Mouse (Mus musculus): Measurements from ENCODE around the gene Pdzd8. TPM values are rescaled to one million over a fixed set of nuclear protein-coding genes. Genes with fewer than 3 reads are reported as not detected.

Gene Pdzd8
- total and polyA plus RNA-seq, 2 experiments from 2014 or later: 10.8 to 42.6 TPM

DNA sequence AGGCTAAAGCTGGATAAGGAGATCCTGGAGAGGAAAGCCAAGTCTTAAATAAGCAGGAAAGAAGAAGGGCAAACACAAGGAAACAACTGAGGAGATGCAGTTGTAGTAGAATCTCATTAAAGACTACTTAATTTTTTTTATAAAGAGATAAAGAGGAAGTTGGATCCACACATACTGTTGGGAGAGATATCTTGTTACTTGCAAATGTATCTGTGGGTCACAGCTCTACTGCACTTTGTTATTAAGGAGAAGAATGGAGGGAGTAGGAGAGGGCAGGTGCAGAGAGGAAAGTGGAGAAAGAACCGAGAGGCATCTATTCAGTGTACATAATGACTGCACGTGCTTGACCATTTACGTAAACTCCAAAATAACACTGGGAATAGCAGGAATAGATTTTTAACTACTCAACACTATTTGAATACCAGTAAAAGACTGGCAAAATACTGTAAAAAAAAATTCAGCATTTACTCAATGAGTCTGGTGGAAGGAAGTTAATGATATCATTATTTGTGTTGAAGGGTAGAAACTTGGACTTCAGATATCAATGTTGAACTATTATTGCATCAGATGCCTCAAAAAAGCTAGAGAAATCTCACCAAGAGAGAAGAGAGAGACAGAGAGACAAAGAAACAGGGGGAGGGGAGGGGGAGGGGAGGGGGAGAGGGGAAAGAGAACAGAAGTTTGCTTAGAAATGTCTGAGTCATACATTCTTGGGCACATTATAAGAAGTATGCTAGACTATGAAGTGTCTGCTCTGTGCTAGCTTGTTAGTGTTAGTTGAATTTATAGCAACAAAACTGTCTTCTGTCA lies 7.5 kb downstream of the Pdzd8 start:
- 77% methylated on average over 3 of the region's 3 CpGs for WGBS
- Histone ChIP-seq H3K9me3 (ENCODE audit: low read length) (no peaks in the 10 kb centered on the region), H3K4me2 (ENCODE audit: low read depth, low read length) (no peak overlapping the region), H3K9ac (replicated peaks; ENCODE audit: low read length) (no peak overlapping the region), H3K4me1 (ENCODE audit: insufficient read depth, low read length) (peaks cover 2% of the 10 kb centered on the region; the same call in 1 of the 2 replicates), H3K27ac (no peak overlapping the region), H3K27me3 (ENCODE audit: insufficient read depth, low read length) (no peaks in the 10 kb centered on the region), H3K4me3 (ENCODE audit: low read length) (no peak overlapping the region), H3K36me3 (ENCODE audit: insufficient read depth, low read length) (no peaks in the 10 kb centered on the region)
- DNase-seq (ENCODE audit: low spot score) (no peak), ATAC-seq (no peak)
- TF ChIP-seq CTCF (IDR thresholded peaks at IDR 0.05; ENCODE audit: low read depth): no peak

DNA sequence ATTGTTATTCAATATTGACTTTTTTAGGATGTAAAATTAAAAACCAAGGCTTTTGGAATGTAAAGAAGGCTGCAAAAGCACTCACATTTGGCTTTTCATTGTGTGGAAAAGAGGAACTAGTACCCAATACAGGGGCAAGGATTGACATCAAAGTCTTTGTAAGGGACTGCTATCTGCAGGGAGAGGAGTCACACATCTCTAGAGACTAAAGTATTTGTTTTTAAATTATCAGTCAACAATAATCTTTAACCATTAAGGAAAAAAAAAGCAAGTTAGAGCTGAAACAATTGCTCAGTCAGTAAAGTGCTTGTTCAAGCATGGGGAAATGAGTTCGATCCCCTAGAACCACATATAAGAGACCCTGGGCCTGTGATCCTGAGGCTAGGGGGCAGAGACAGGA lies 8.9 kb downstream of the Pdzd8 start:
- Histone ChIP-seq H3K4me1 (ENCODE audit: insufficient read depth, low read length) (no peaks in the 10 kb centered on the region), H3K27me3 (ENCODE audit: insufficient read depth, low read length) (no peaks in the 10 kb centered on the region), H3K9me3 (ENCODE audit: low read length) (no peaks in the 10 kb centered on the region), H3K9ac (replicated peaks; ENCODE audit: low read length) (no peak overlapping the region), H3K4me3 (ENCODE audit: low read length) (no peak overlapping the region), H3K27ac (no peak overlapping the region), H3K36me3 (ENCODE audit: insufficient read depth, low read length) (no peaks in the 10 kb centered on the region), H3K4me2 (ENCODE audit: low read depth, low read length) (no peak overlapping the region)
- 100% methylated on average over 1 of the region's 1 CpGs for WGBS
- ATAC-seq (no peak), DNase-seq (ENCODE audit: low spot score) (no peak)
- TF ChIP-seq CTCF (IDR thresholded peaks at IDR 0.05; ENCODE audit: low read depth): no peak

DNA sequence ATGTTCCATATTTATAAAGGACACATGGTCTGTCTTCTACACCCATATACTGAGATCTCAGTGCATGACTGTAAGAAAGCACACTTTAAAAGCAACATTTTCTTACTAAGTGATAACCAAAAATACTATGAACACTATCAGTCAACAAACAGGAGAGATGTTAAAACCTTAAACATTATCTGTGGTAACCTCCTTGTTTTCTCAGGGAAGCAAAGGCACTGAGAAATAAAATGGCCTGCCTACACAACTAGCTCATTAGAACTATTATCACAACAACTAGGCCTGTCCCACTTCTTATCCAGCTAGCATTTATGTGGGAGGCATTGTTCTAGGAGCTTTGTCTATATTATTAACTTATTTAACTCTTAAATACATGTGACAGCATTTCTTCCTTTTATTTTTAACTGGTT lies 14.8 kb downstream of the Pdzd8 start:
- Histone ChIP-seq H3K9me3 (ENCODE audit: low read length) (no peaks in the 10 kb centered on the region), H3K9ac (replicated peaks; ENCODE audit: low read length) (no peak overlapping the region), H3K36me3 (ENCODE audit: insufficient read depth, low read length) (no peaks in the 10 kb centered on the region), H3K4me1 (ENCODE audit: insufficient read depth, low read length) (no peaks in the 10 kb centered on the region), H3K27me3 (ENCODE audit: insufficient read depth, low read length) (no peaks in the 10 kb centered on the region), H3K4me2 (ENCODE audit: low read depth, low read length) (no peak overlapping the region), H3K4me3 (ENCODE audit: low read length) (no peak overlapping the region), H3K27ac (no peak overlapping the region)
- ATAC-seq: no peak
- no peak for TF ChIP-seq CTCF (IDR thresholded peaks at IDR 0.05; ENCODE audit: low read depth)
- DNase-seq (ENCODE audit: low spot score): no peak

DNA sequence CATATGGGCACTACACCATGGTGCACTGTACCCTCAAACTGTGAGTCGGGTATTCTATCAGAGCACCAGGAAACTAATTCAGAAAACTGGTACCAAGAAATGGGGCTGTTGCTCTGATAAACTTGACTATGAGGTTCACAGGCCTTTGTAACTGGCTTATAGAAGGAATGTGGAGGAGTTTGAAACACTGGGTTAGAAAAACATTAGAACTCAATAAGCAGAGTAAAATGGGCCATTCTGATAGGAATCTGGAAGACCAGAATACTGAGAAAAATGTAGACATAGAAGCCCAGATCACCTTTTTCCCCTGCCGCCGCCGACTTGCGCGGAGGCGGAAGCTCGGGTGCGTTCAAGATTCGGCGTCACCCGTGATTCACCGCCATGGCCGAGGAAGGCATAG lies 23.6 kb downstream of the Pdzd8 start, which contains the start of gene Rps12-ps3:
Rps12-ps3 (plus strand) TSS at position 301 of the 400 bp plus-strand sequence.
- H3K9ac ChIP-seq (replicated peaks; ENCODE audit: low read length): no peak within 1 kb of the TSS
- TF ChIP-seq CTCF (IDR thresholded peaks at IDR 0.05; ENCODE audit: low read depth): no peak
- H3K36me3 ChIP-seq (ENCODE audit: insufficient read depth, low read length): 0 out of 2 replicates have a peak, but pooled peaks cover 7% of the 10 kb centered on the region
- ATAC-seq (no peak), DNase-seq (ENCODE audit: low spot score) (no peak)
- no peak within 1 kb of the TSS for H3K27ac ChIP-seq
- H3K27me3 ChIP-seq (ENCODE audit: insufficient read depth, low read length): no peaks in the 10 kb centered on the region
- H3K4me2 ChIP-seq (ENCODE audit: low read depth, low read length): no peak within 1 kb of the TSS
- H3K4me3 ChIP-seq (ENCODE audit: low read length): no peak within 1 kb of the TSS
- H3K4me1 ChIP-seq (ENCODE audit: insufficient read depth, low read length): no peaks in the 10 kb centered on the region
- H3K9me3 ChIP-seq (ENCODE audit: low read length): no peaks in the 10 kb centered on the region
- 97% methylated on average over 12 of the region's 14 CpGs for WGBS

DNA sequence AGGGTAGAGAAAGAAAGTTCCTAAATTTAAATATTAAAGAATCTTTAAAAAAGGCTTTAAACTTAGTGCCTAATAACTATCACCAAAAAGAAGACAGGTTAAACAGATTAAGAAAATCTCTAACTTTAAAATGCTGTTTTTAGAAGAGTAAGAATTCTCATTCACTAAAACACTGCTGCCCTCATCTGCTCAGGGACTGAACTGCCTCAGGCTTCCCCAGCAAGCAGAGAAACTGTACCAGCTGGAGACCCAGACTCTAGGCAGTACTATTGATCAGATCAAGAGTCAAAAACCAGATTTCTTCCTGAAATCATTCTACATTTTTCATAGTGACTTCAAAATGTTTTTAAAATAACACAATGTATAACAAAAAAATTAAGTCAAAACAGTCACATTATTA lies 29.0 kb downstream of the Pdzd8 start:
- peaks cover 4% of the 10 kb centered on the region; the same call in 1 of the 2 replicates for H3K36me3 ChIP-seq (ENCODE audit: insufficient read depth, low read length)
- ATAC-seq: no peak
- no peaks in the 10 kb centered on the region for H3K4me1 ChIP-seq (ENCODE audit: insufficient read depth, low read length)

DNA sequence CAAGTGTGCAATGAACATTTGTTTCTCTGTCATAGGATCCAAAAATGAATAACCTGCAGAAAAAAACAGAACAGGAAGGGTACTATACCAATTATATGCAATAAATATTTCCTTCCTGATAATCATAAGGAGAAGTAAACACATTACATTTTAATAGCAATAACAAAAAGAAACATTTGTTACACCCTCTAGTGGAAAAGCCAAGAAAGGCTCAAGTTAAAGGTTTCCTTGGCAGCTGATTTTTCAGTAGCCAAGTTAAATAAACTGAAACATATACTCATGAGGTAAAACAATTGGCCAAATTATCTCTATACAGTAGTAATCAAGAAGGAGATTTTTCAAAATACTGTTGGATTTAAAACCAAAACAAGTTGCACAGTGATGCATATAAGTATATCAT lies 30.3 kb downstream of the Pdzd8 start:
- H3K36me3 ChIP-seq (ENCODE audit: insufficient read depth, low read length): peaks cover 5% of the 10 kb centered on the region; the same call in 1 of the 2 replicates
- no peak for ATAC-seq
- H3K9me3 ChIP-seq (ENCODE audit: low read length): no peaks in the 10 kb centered on the region
- no peak overlapping the region for H3K27ac ChIP-seq
- no peak overlapping the region for H3K4me2 ChIP-seq (ENCODE audit: low read depth, low read length)
- H3K9ac ChIP-seq (replicated peaks; ENCODE audit: low read length): no peak overlapping the region
- no peak for DNase-seq (ENCODE audit: low spot score)
- no peaks in the 10 kb centered on the region for H3K27me3 ChIP-seq (ENCODE audit: insufficient read depth, low read length)
- TF ChIP-seq CTCF (IDR thresholded peaks at IDR 0.05; ENCODE audit: low read depth): peak; percentile 44; the same call in 1 of the 2 replicates
- H3K4me1 ChIP-seq (ENCODE audit: insufficient read depth, low read length): no peaks in the 10 kb centered on the region
- no peak overlapping the region for H3K4me3 ChIP-seq (ENCODE audit: low read length)

More for the DNA sequence above, 29.0 kb downstream of the Pdzd8 start:
- TF ChIP-seq CTCF (IDR thresholded peaks at IDR 0.05; ENCODE audit: low read depth): peak; percentile 69
- no peak overlapping the region for H3K27ac ChIP-seq
- no peak overlapping the region for H3K9ac ChIP-seq (replicated peaks; ENCODE audit: low read length)
- no peaks in the 10 kb centered on the region for H3K27me3 ChIP-seq (ENCODE audit: insufficient read depth, low read length)
- peak; percentile 65 for DNase-seq (ENCODE audit: low spot score)
- H3K9me3 ChIP-seq (ENCODE audit: low read length): no peaks in the 10 kb centered on the region
- H3K4me2 ChIP-seq (ENCODE audit: low read depth, low read length): no peak overlapping the region
- no peak overlapping the region for H3K4me3 ChIP-seq (ENCODE audit: low read length)

DNA sequence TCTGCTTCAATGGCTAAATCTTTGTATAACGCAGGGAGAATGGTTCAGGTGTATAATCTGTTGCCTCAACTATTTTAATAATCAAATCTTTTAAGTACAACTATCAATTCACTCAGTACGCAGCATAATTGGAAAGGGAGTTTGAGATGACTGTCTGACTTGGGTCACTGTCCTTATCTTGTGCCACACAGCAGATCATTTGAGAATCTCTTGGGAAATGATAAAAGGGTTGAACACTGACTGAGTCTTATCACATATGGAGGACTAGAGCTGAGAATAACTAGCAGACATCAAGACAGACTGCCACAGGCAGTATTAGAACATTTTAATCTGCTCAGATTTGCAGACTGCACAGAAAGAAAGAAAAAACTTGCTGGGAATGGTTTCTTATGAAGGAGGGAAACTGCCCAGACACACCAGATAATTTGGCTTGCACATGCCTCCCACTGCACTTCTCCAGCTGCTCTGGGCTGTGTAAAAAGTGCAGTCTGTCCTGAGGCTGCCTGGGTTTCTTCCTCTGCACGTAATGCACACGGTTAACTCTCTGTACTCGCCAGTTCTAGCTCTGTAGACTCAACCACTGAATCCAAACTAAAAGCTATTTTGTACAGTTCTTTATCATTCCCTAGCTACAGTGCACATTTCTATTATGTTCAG lies 53.3 kb downstream of the Pdzd8 start:
- Histone ChIP-seq H3K36me3 (ENCODE audit: insufficient read depth, low read length) (no peaks in the 10 kb centered on the region), H3K4me1 (ENCODE audit: insufficient read depth, low read length) (no peaks in the 10 kb centered on the region), H3K4me2 (ENCODE audit: low read depth, low read length) (no peak overlapping the region), H3K4me3 (ENCODE audit: low read length) (no peak overlapping the region), H3K27ac (no peak overlapping the region), H3K9ac (replicated peaks; ENCODE audit: low read length) (no peak overlapping the region), H3K9me3 (ENCODE audit: low read length) (no peaks in the 10 kb centered on the region), H3K27me3 (ENCODE audit: insufficient read depth, low read length) (no peaks in the 10 kb centered on the region)
- TF ChIP-seq CTCF (IDR thresholded peaks at IDR 0.05; ENCODE audit: low read depth): no peak
- DNase-seq (ENCODE audit: low spot score) (no peak), ATAC-seq (no peak)
- 77% methylated on average over 5 of the region's 5 CpGs for WGBS
